Mouse (Mus musculus): ENCODE results near the gene Zc3h4. TPM values are rescaled to one million over a fixed set of nuclear protein-coding genes. Genes with fewer than 3 reads are reported as not detected.

Zc3h4 gene
- polyA plus RNA-seq, 1 experiment from 2014 or later: 10.4 TPM

- ATAC-seq (replicated peaks; ENCODE audit: low FRiP score, low read depth): no peak
- WGBS: 65% methylated on average over 4 of the region's 4 CpGs
Observed at GRCm38 (mm10) chr7:16366669-16367068, 34.0 kb upstream of the Zc3h4 start.

GRCm38 (mm10) chr7:16368835-16369234 is 31.9 kb upstream of the Zc3h4 start:
- WGBS: 73% methylated on average over 2 of the region's 2 CpGs
- no peak for TF ChIP-seq CTCF (IDR thresholded peaks at IDR 0.05; ENCODE audit: low read depth)
- DNase-seq (ENCODE audit: low spot score): no peak
- Histone ChIP-seq H3K27me3 (ENCODE audit: insufficient read depth, low read length) (no peaks in the 10 kb centered on the region), H3K36me3 (ENCODE audit: insufficient read depth, low read length) (peaks cover 36% of the 10 kb centered on the region), H3K4me2 (ENCODE audit: low read length) (no peak overlapping the region), H3K4me1 (replicated peaks; ENCODE audit: insufficient read depth, low read length) (no peaks in the 10 kb centered on the region), H3K27ac (no peak overlapping the region), H3K4me3 (replicated peaks; ENCODE audit: low read depth, low read length) (no peak overlapping the region), H3K9ac (ENCODE audit: low read depth, low read length) (no peak overlapping the region), H3K9me3 (replicated peaks; ENCODE audit: low read length) (no peaks in the 10 kb centered on the region)
- no peak for ATAC-seq (replicated peaks; ENCODE audit: low FRiP score, low read depth)

More at GRCm38 (mm10) chr7:16366669-16367068, 34.0 kb upstream of the Zc3h4 start:
- H3K27me3 ChIP-seq (ENCODE audit: insufficient read depth, low read length): no peaks in the 10 kb centered on the region
- H3K4me1 ChIP-seq (replicated peaks; ENCODE audit: insufficient read depth, low read length): no peaks in the 10 kb centered on the region
- H3K9ac ChIP-seq (ENCODE audit: low read depth, low read length): no peak overlapping the region
- no peak for DNase-seq (ENCODE audit: low spot score)
- H3K4me2 ChIP-seq (ENCODE audit: low read length): no peak overlapping the region
- H3K4me3 ChIP-seq (replicated peaks; ENCODE audit: low read depth, low read length): no peak overlapping the region
- TF ChIP-seq CTCF (IDR thresholded peaks at IDR 0.05; ENCODE audit: low read depth): no peak
- H3K36me3 ChIP-seq (ENCODE audit: insufficient read depth, low read length): peaks cover 39% of the 10 kb centered on the region
- H3K27ac ChIP-seq: no peak overlapping the region
- no peaks in the 10 kb centered on the region for H3K9me3 ChIP-seq (replicated peaks; ENCODE audit: low read length)

GRCm38 (mm10) chr7:16370596-16370995 is 30.1 kb upstream of the Zc3h4 start:
- H3K4me2 ChIP-seq (ENCODE audit: low read length): no peak overlapping the region
- H3K9me3 ChIP-seq (replicated peaks; ENCODE audit: low read length): no peaks in the 10 kb centered on the region
- H3K9ac ChIP-seq (ENCODE audit: low read depth, low read length): no peak overlapping the region
- no peaks in the 10 kb centered on the region for H3K4me1 ChIP-seq (replicated peaks; ENCODE audit: insufficient read depth, low read length)
- no peak for DNase-seq (ENCODE audit: low spot score)
- TF ChIP-seq CTCF (IDR thresholded peaks at IDR 0.05; ENCODE audit: low read depth): no peak
- no peaks in the 10 kb centered on the region for H3K27me3 ChIP-seq (ENCODE audit: insufficient read depth, low read length)
- H3K27ac ChIP-seq: no peak overlapping the region
- H3K36me3 ChIP-seq (ENCODE audit: insufficient read depth, low read length): peaks cover 32% of the 10 kb centered on the region
- WGBS: 74% methylated on average over 2 of the region's 2 CpGs
- no peak overlapping the region for H3K4me3 ChIP-seq (replicated peaks; ENCODE audit: low read depth, low read length)
- peak; percentile 21; the same call in 1 of the 2 replicates for ATAC-seq (replicated peaks; ENCODE audit: low FRiP score, low read depth)

GRCm38 (mm10) chr7:16373719-16374118 is 27.0 kb upstream of the Zc3h4 start:
- Histone ChIP-seq H3K4me3 (replicated peaks; ENCODE audit: low read depth, low read length) (no peak overlapping the region), H3K27ac (no peak overlapping the region), H3K9ac (ENCODE audit: low read depth, low read length) (no peak overlapping the region), H3K36me3 (ENCODE audit: insufficient read depth, low read length) (peaks cover 39% of the 10 kb centered on the region), H3K27me3 (ENCODE audit: insufficient read depth, low read length) (no peaks in the 10 kb centered on the region), H3K4me2 (ENCODE audit: low read length) (no peak overlapping the region), H3K4me1 (replicated peaks; ENCODE audit: insufficient read depth, low read length) (no peaks in the 10 kb centered on the region), H3K9me3 (replicated peaks; ENCODE audit: low read length) (no peaks in the 10 kb centered on the region)
- ATAC-seq (replicated peaks; ENCODE audit: low FRiP score, low read depth) (no peak; the same call in 1 of the 2 replicates), DNase-seq (ENCODE audit: low spot score) (peak; percentile 79)
- 34% methylated on average over 2 of the region's 2 CpGs for WGBS
- TF ChIP-seq CTCF (IDR thresholded peaks at IDR 0.05; ENCODE audit: low read depth): peak; percentile 77

GRCm38 (mm10) chr7:16374989-16375388 is 25.7 kb upstream of the Zc3h4 start:
- ATAC-seq (replicated peaks; ENCODE audit: low FRiP score, low read depth): no peak
- no peak overlapping the region for H3K9ac ChIP-seq (ENCODE audit: low read depth, low read length)
- no peak for TF ChIP-seq CTCF (IDR thresholded peaks at IDR 0.05; ENCODE audit: low read depth)
- H3K27ac ChIP-seq: no peak overlapping the region
- DNase-seq (ENCODE audit: low spot score): no peak
- no peaks in the 10 kb centered on the region for H3K27me3 ChIP-seq (ENCODE audit: insufficient read depth, low read length)
- H3K4me1 ChIP-seq (replicated peaks; ENCODE audit: insufficient read depth, low read length): no peaks in the 10 kb centered on the region
- no peak overlapping the region for H3K4me3 ChIP-seq (replicated peaks; ENCODE audit: low read depth, low read length)
- no peak overlapping the region for H3K4me2 ChIP-seq (ENCODE audit: low read length)
- peaks cover 39% of the 10 kb centered on the region for H3K36me3 ChIP-seq (ENCODE audit: insufficient read depth, low read length)
- no peaks in the 10 kb centered on the region for H3K9me3 ChIP-seq (replicated peaks; ENCODE audit: low read length)
- 81% methylated on average over 5 of the region's 5 CpGs for WGBS

GRCm38 (mm10) chr7:16376505-16376904 is 24.2 kb upstream of the Zc3h4 start:
- Histone ChIP-seq H3K4me1 (replicated peaks; ENCODE audit: insufficient read depth, low read length) (no peaks in the 10 kb centered on the region), H3K9ac (ENCODE audit: low read depth, low read length) (no peak overlapping the region), H3K27ac (no peak overlapping the region), H3K4me2 (ENCODE audit: low read length) (no peak overlapping the region), H3K4me3 (replicated peaks; ENCODE audit: low read depth, low read length) (no peak overlapping the region), H3K36me3 (ENCODE audit: insufficient read depth, low read length) (peaks cover 33% of the 10 kb centered on the region), H3K27me3 (ENCODE audit: insufficient read depth, low read length) (no peaks in the 10 kb centered on the region), H3K9me3 (replicated peaks; ENCODE audit: low read length) (no peaks in the 10 kb centered on the region)
- peak; percentile 68 for TF ChIP-seq CTCF (IDR thresholded peaks at IDR 0.05; ENCODE audit: low read depth)
- DNase-seq (ENCODE audit: low spot score) (peak; percentile 44), ATAC-seq (replicated peaks; ENCODE audit: low FRiP score, low read depth) (no peak; the same call in 1 of the 2 replicates)
- WGBS: 92% methylated on average over 1 of the region's 1 CpGs

All from kidney, postnatal 0 days (tissue).